Mouse (Mus musculus): ENCODE data around the gene Ccdc9. TPM values are rescaled to one million over a fixed set of nuclear protein-coding genes. Genes with fewer than 3 reads are reported as not detected.

The Ccdc9 gene
- polyA plus RNA-seq, 1 experiment from 2014 or later: 49.5 TPM

GRCm38 (mm10) chr7:16298927-16299326 is 12.3 kb upstream of the Ccdc9 start:
- Histone ChIP-seq H3K27ac (0 out of 2 replicates have a peak overlapping the region, but pooled peaks have one; percentile 42), H3K4me1 (peaks cover 36% of the 10 kb centered on the region), H3K27me3 (replicated peaks) (no peaks in the 10 kb centered on the region), H3K9ac (peak overlapping the region; percentile 51), H3K4me2 (replicated peaks) (peak overlapping the region; percentile 80), H3K4me3 (peak overlapping the region; percentile 43), H3K36me3 (no peaks in the 10 kb centered on the region), H3K9me3 (no peaks in the 10 kb centered on the region)
- WGBS: 62% methylated on average over 5 of the region's 5 CpGs
- no peak for ATAC-seq (ENCODE audit: low FRiP score, low read depth)

- ATAC-seq (ENCODE audit: low FRiP score, low read depth): no peak
- H3K4me1 ChIP-seq: peaks cover 36% of the 10 kb centered on the region
- no peaks in the 10 kb centered on the region for H3K27me3 ChIP-seq (replicated peaks)
- no peaks in the 10 kb centered on the region for H3K9me3 ChIP-seq
- no peak overlapping the region for H3K4me3 ChIP-seq
- no peaks in the 10 kb centered on the region for H3K36me3 ChIP-seq
- no peak overlapping the region for H3K4me2 ChIP-seq (replicated peaks)
- 62% methylated on average over 2 of the region's 2 CpGs for WGBS
- no peak overlapping the region for H3K27ac ChIP-seq
- 0 out of 2 replicates have a peak overlapping the region, but pooled peaks have one; percentile 5 for H3K9ac ChIP-seq
Measured at GRCm38 (mm10) chr7:16297616-16298015, 11.0 kb upstream of the Ccdc9 start.

- H3K36me3 ChIP-seq: no peaks in the 10 kb centered on the region
- peak overlapping the region; percentile 34 for H3K4me3 ChIP-seq
- no peaks in the 10 kb centered on the region for H3K9me3 ChIP-seq
- 2% methylated on average over 22 of the region's 22 CpGs for WGBS
- H3K27me3 ChIP-seq (replicated peaks): no peaks in the 10 kb centered on the region
- peak overlapping the region; percentile 22; the same call in 1 of the 2 replicates for H3K27ac ChIP-seq
- H3K4me2 ChIP-seq (replicated peaks): peak overlapping the region; percentile 70
- H3K9ac ChIP-seq: peak overlapping the region; percentile 10; the same call in 1 of the 2 replicates
- H3K4me1 ChIP-seq: peaks cover 36% of the 10 kb centered on the region
- ATAC-seq (ENCODE audit: low FRiP score, low read depth): no peak
Measured at GRCm38 (mm10) chr7:16296766-16297390, 10.3 kb upstream of the Ccdc9 start.

GRCm38 (mm10) chr7:16296146-16296545 is 9.6 kb upstream of the Ccdc9 start:
- no peak overlapping the region for H3K4me3 ChIP-seq
- H3K27ac ChIP-seq: no peak overlapping the region
- H3K4me1 ChIP-seq: peaks cover 36% of the 10 kb centered on the region
- H3K4me2 ChIP-seq (replicated peaks): peak overlapping the region; percentile 92
- ATAC-seq (ENCODE audit: low FRiP score, low read depth): no peak
- no peaks in the 10 kb centered on the region for H3K27me3 ChIP-seq (replicated peaks)
- H3K9ac ChIP-seq: no peak overlapping the region
- H3K36me3 ChIP-seq: no peaks in the 10 kb centered on the region
- H3K9me3 ChIP-seq: no peaks in the 10 kb centered on the region
- WGBS: 30% methylated on average over 2 of the region's 2 CpGs

- peak overlapping the region; percentile 92 for H3K4me2 ChIP-seq (replicated peaks)
- H3K4me3 ChIP-seq: peak overlapping the region; percentile 45
- ATAC-seq (ENCODE audit: low FRiP score, low read depth): peak; percentile 51
- no peaks in the 10 kb centered on the region for H3K36me3 ChIP-seq
- H3K9me3 ChIP-seq: no peaks in the 10 kb centered on the region
- peak overlapping the region; percentile 54 for H3K9ac ChIP-seq
- H3K27me3 ChIP-seq (replicated peaks): no peaks in the 10 kb centered on the region
- H3K4me1 ChIP-seq: peaks cover 36% of the 10 kb centered on the region
- 2% methylated on average over 41 of the region's 41 CpGs for WGBS
- H3K27ac ChIP-seq: peak overlapping the region; percentile 72; the same call in 1 of the 2 replicates
Measured at GRCm38 (mm10) chr7:16295321-16295900, 8.8 kb upstream of the Ccdc9 start.

GRCm38 (mm10) chr7:16294837-16295236 is 8.2 kb upstream of the Ccdc9 start:
- under 1% methylated on average over 23 of the region's 23 CpGs for WGBS
- Histone ChIP-seq H3K27me3 (replicated peaks) (no peaks in the 10 kb centered on the region), H3K36me3 (no peaks in the 10 kb centered on the region), H3K4me2 (replicated peaks) (peak overlapping the region; percentile 92), H3K4me1 (peaks cover 34% of the 10 kb centered on the region), H3K27ac (peak overlapping the region; percentile 72; the same call in 1 of the 2 replicates), H3K9ac (peak overlapping the region; percentile 54), H3K4me3 (peak overlapping the region; percentile 45), H3K9me3 (no peaks in the 10 kb centered on the region)
- peak; percentile 69 for ATAC-seq (ENCODE audit: low FRiP score, low read depth)

GRCm38 (mm10) chr7:16294346-16294745 is 7.8 kb upstream of the Ccdc9 start:
- H3K9me3 ChIP-seq: no peaks in the 10 kb centered on the region
- no peak for ATAC-seq (ENCODE audit: low FRiP score, low read depth)
- no peaks in the 10 kb centered on the region for H3K27me3 ChIP-seq (replicated peaks)
- 31% methylated on average over 4 of the region's 4 CpGs for WGBS
- H3K4me1 ChIP-seq: peaks cover 33% of the 10 kb centered on the region
- H3K4me2 ChIP-seq (replicated peaks): peak overlapping the region; percentile 92
- no peaks in the 10 kb centered on the region for H3K36me3 ChIP-seq
- peak overlapping the region; percentile 54; the same call in 1 of the 2 replicates for H3K9ac ChIP-seq
- no peak overlapping the region for H3K4me3 ChIP-seq
- no peak overlapping the region for H3K27ac ChIP-seq

- Histone ChIP-seq H3K4me1 (peaks cover 9% of the 10 kb centered on the region), H3K9me3 (no peaks in the 10 kb centered on the region), H3K27ac (no peak overlapping the region), H3K4me2 (replicated peaks) (no peak overlapping the region), H3K27me3 (replicated peaks) (no peaks in the 10 kb centered on the region), H3K36me3 (peaks cover 15% of the 10 kb centered on the region), H3K4me3 (no peak overlapping the region), H3K9ac (no peak overlapping the region)
- ATAC-seq (ENCODE audit: low FRiP score, low read depth): no peak
- WGBS: 76% methylated on average over 1 of the region's 1 CpGs
Measured at GRCm38 (mm10) chr7:16287791-16288190, 1.2 kb upstream of the Ccdc9 start.

- H3K4me2 ChIP-seq (replicated peaks): peak overlapping the region; percentile 60
- WGBS: 84% methylated on average over 2 of the region's 2 CpGs
- no peak for ATAC-seq (ENCODE audit: low FRiP score, low read depth)
- H3K27ac ChIP-seq: no peak overlapping the region
- peaks cover 22% of the 10 kb centered on the region for H3K36me3 ChIP-seq
- H3K9ac ChIP-seq: peak overlapping the region; percentile 69
- peak overlapping the region; percentile 74; the same call in 1 of the 2 replicates for H3K4me3 ChIP-seq
- H3K9me3 ChIP-seq: no peaks in the 10 kb centered on the region
- no peaks in the 10 kb centered on the region for H3K27me3 ChIP-seq (replicated peaks)
- peaks cover 9% of the 10 kb centered on the region for H3K4me1 ChIP-seq
Measured at GRCm38 (mm10) chr7:16287016-16287415, 421 bp upstream of the Ccdc9 start.

GRCm38 (mm10) chr7:16285450-16286025 is 1.1 kb downstream of the Ccdc9 start:
- H3K4me2 ChIP-seq (replicated peaks): peak overlapping the region; percentile 60
- peaks cover 37% of the 10 kb centered on the region for H3K36me3 ChIP-seq
- no peak overlapping the region for H3K27ac ChIP-seq
- no peaks in the 10 kb centered on the region for H3K27me3 ChIP-seq (replicated peaks)
- H3K9me3 ChIP-seq: no peaks in the 10 kb centered on the region
- H3K4me1 ChIP-seq: peaks cover 9% of the 10 kb centered on the region
- peak; percentile 49 for ATAC-seq (ENCODE audit: low FRiP score, low read depth)
- peak overlapping the region; percentile 74 for H3K4me3 ChIP-seq
- 4% methylated on average over 14 of the region's 14 CpGs for WGBS
- no peak overlapping the region for H3K9ac ChIP-seq

- WGBS: 77% methylated on average over 9 of the region's 9 CpGs
- Histone ChIP-seq H3K4me3 (0 out of 2 replicates have a peak overlapping the region, but pooled peaks have one; percentile 74), H3K4me1 (peaks cover 9% of the 10 kb centered on the region), H3K4me2 (replicated peaks) (peak overlapping the region; percentile 60), H3K27me3 (replicated peaks) (no peaks in the 10 kb centered on the region), H3K9me3 (no peaks in the 10 kb centered on the region), H3K9ac (no peak overlapping the region), H3K27ac (no peak overlapping the region), H3K36me3 (peaks cover 43% of the 10 kb centered on the region)
- ATAC-seq (ENCODE audit: low FRiP score, low read depth): no peak
Measured at GRCm38 (mm10) chr7:16284904-16285303, 1.7 kb downstream of the Ccdc9 start.

GRCm38 (mm10) chr7:16284001-16284400 is 2.6 kb downstream of the Ccdc9 start:
- no peak overlapping the region for H3K9ac ChIP-seq
- ATAC-seq (ENCODE audit: low FRiP score, low read depth): no peak
- no peak overlapping the region for H3K27ac ChIP-seq
- no peak overlapping the region for H3K4me3 ChIP-seq
- no peak overlapping the region for H3K4me2 ChIP-seq (replicated peaks)
- H3K4me1 ChIP-seq: peaks cover 9% of the 10 kb centered on the region
- no peaks in the 10 kb centered on the region for H3K9me3 ChIP-seq
- peaks cover 50% of the 10 kb centered on the region for H3K36me3 ChIP-seq
- no peaks in the 10 kb centered on the region for H3K27me3 ChIP-seq (replicated peaks)
- 93% methylated on average over 8 of the region's 8 CpGs for WGBS

Data from neural tube, embryonic 12.5 days (tissue).